Mouse (Mus musculus): ENCODE measurements around the gene Hmgb4.

The Hmgb4 gene

GRCm38 (mm10) chr4:128224453-128224852 is 36.3 kb downstream of the Hmgb4 start:
- in situ Hi-C loops (cut with MboI), result no loop called here

GRCm38 (mm10) chr4:128217991-128218595 is 42.7 kb downstream of the Hmgb4 start:
- in situ Hi-C loops (cut with MboI), result no loop called here
